Mouse (Mus musculus) embryonic fibroblast, embryonic 13.5 days (primary cell): ENCODE results near the gene Olfr695. TPM values are rescaled to one million over a fixed set of nuclear protein-coding genes. Genes with fewer than 3 reads are reported as not detected.
"Not testable (repeated sequence)": the region's sequence is repeated elsewhere in the genome, so short reads cannot be mapped to it uniquely, and the experiment has no call there.

Experiments used
- H3K27ac ChIP-seq: 2 replicates; pipeline ENCODE4 v1.5.1; 2012; ENCODE audit warnings: low read length, control low read depth, inconsistent platforms; ENCODE audit not compliant: insufficient read depth
- H3K4me1 ChIP-seq: 2 replicates; pipeline ENCODE4 v1.6.1; 2011; ENCODE audit warnings: low read length; ENCODE audit not compliant: control insufficient read depth, insufficient read depth
- H3K4me3 ChIP-seq: 2 replicates; pipeline ENCODE4 v1.5.1; 2011; ENCODE audit warnings: mild to moderate bottlenecking, control low read depth, low read length; ENCODE audit not compliant: insufficient read depth
- CTCF ChIP-seq: IDR thresholded peaks from 2 replicates; pipeline ENCODE4 v1.5.1; 2011; ENCODE audit warnings: mild to moderate bottlenecking, control low read depth, low read length, moderate library complexity, borderline replicate concordance; ENCODE audit not compliant: insufficient read depth
- POLR2A ChIP-seq: IDR thresholded peaks from 2 replicates; pipeline ENCODE4 v1.6.1; 2011; ENCODE audit warnings: low read depth, mild to moderate bottlenecking, control low read depth, low read length, moderate library complexity
- polyA plus RNA-seq: library from polyadenylated mRNA; stranded (reverse); fragments of >200 nt; gene quantifications from 2 replicates; pipeline ENCODE4 v1.2.4, GENCODE M21; 2011; ENCODE audit warnings: low read depth; ENCODE audit not compliant: missing spikeins, insufficient read length

Olfr695 gene
- polyA plus RNA-seq, result not detected in 2 replicates

DNA sequence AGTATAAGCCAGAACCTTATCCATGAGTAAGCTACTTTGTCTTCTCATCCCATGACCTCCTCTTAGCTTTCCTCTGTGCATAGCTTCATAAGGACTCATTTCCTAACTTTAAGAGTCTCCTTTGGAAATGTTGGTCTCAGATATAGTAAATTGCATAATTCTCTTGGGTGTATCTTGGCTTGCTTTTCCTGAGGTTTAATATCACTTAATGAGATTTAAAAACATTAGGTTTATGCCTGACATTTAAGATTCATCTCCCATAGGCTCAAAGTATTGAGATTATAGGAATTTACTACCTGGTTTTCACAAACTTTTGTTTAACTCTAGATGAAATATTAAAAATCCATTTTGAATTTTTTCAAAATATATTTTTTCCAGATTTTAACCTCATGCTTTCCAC is at the start of gene Olfr695:
Olfr695 (minus strand) TSS at position 101 of the 400 bp plus-strand sequence.
- no peak for TF ChIP-seq CTCF
- TF ChIP-seq POLR2A, result no peak
- H3K27ac ChIP-seq, result no peak within 1 kb of the TSS
- no peaks in the 10 kb centered on the region for H3K4me1 ChIP-seq
- H3K4me3 ChIP-seq, result no peak within 1 kb of the TSS

- H3K4me1 ChIP-seq, H3K27ac ChIP-seq, H3K4me3 ChIP-seq: not testable (repeated sequence)
These were observed 44.8 kb upstream of the Olfr695 start for GRCm38 (mm10) chr7:106761008-106761407.

- Histone ChIP-seq H3K27ac (no peak overlapping the region), H3K4me1 (no peaks in the 10 kb centered on the region), H3K4me3 (no peak overlapping the region)
- no peak for TF ChIP-seq POLR2A
- no peak for TF ChIP-seq CTCF
These were observed 42.6 kb upstream of the Olfr695 start for GRCm38 (mm10) chr7:106758800-106759199.

GRCm38 (mm10) chr7:106755297-106755696 is 39.1 kb upstream of the Olfr695 start, which contains the start of gene Olfr698:
TSS of gene Olfr698 (minus strand) at chr7:106755397.
- no peak within 1 kb of the TSS for H3K4me3 ChIP-seq
- H3K4me1 ChIP-seq, result no peaks in the 10 kb centered on the region
- no peak within 1 kb of the TSS for H3K27ac ChIP-seq
- no peak for TF ChIP-seq CTCF

- H3K27ac ChIP-seq, result no peak overlapping the region
- no peak overlapping the region for H3K4me3 ChIP-seq
- H3K4me1 ChIP-seq, result no peaks in the 10 kb centered on the region
- TF ChIP-seq POLR2A, result no peak
- TF ChIP-seq CTCF, result no peak
These were observed 29.6 kb upstream of the Olfr695 start for GRCm38 (mm10) chr7:106745811-106746210.

GRCm38 (mm10) chr7:106742343-106742742 is 26.1 kb upstream of the Olfr695 start, which contains the start of gene Olfr697:
TSS of gene Olfr697 (minus strand) at chr7:106742443.
- H3K4me1 ChIP-seq, result no peaks in the 10 kb centered on the region
- H3K4me3 ChIP-seq, result no peak within 1 kb of the TSS
- no peak within 1 kb of the TSS for H3K27ac ChIP-seq
- TF ChIP-seq CTCF, result no peak
- no peak for TF ChIP-seq POLR2A

- Histone ChIP-seq H3K4me1 (no peaks in the 10 kb centered on the region), H3K27ac (no peak overlapping the region), H3K4me3 (no peak overlapping the region)
- TF ChIP-seq POLR2A (no peak), CTCF (no peak)
These were observed 20.8 kb upstream of the Olfr695 start for GRCm38 (mm10) chr7:106737028-106737427.

DNA sequence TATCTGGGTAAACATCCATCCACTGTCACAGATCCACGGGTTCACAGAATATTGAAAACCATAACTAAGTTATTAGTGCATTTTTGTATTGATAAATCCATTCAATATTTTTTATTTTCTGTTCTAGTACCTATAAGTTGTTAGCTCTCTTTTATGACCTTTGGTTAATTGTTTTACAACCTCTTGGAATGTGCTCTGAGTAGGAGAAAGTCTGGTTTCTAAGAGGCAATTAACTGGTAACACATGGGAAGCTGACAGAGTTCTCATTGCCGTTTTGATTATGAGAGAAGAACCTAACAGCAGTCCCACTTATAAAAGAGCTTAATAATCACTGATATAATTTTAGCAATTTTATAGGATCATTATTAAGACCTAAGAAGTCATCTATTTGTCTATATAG is 17.5 kb upstream of the Olfr695 start:
- TF ChIP-seq POLR2A (no peak), CTCF (no peak)
- H3K4me1 ChIP-seq, result no peaks in the 10 kb centered on the region

DNA sequence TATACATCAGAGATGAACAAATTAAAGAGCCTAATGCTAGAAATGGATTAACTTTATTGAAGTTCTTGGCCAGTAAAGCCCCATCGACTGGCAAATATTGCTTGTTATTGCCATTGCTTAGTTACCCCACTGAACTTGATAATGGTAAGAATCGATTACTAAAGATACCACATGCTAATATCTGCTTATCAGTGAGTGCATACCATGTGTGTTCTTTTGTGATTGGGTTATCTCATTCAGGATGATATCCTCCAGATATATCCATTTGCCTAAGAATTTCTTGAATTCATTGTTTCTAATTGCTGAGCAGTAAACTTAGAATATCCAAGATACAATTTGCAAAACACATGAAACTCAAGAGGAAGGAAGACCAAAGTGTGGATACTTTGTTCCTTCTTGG is 9.5 kb upstream of the Olfr695 start:
- not testable (repeated sequence) for H3K4me1 ChIP-seq, H3K4me3 ChIP-seq, H3K27ac ChIP-seq

More for the DNA sequence above, 17.5 kb upstream of the Olfr695 start:
- Histone ChIP-seq H3K27ac (no peak overlapping the region), H3K4me3 (no peak overlapping the region)

DNA sequence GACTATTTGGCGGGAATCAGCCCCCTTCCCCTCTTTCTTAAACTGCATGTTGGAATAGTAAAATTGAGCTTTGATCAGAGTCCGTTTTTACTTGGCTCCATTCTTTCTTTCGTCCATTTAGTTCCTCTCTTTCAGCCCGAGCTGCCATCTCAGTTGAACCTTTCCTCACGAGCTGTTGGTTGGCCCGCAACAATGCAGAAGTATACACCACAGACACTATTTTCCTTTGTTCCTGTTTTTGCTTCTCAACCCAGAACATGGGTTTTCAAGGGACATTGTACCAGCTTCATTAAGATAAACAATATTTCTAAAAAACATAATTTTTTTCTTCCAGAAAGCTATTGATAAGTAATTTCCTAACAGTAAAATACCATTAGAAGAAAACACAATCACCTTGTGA is 4.7 kb downstream of the Olfr695 start:
- TF ChIP-seq POLR2A (no peak), CTCF (no peak)
- Histone ChIP-seq H3K4me1 (no peaks in the 10 kb centered on the region), H3K27ac (no peak overlapping the region), H3K4me3 (no peak overlapping the region)

GRCm38 (mm10) chr7:106707705-106708104 is 8.5 kb downstream of the Olfr695 start:
- H3K27ac ChIP-seq, H3K4me3 ChIP-seq, H3K4me1 ChIP-seq: not testable (repeated sequence)
